Mouse (Mus musculus): Measurements from ENCODE around the gene Apc2. TPM values are rescaled to one million over a fixed set of nuclear protein-coding genes. Genes with fewer than 3 reads are reported as not detected.
"Not testable (repeated sequence)": the region's sequence is repeated elsewhere in the genome, so short reads cannot be mapped to it uniquely, and the experiment has no call there.

Apc2 gene
- 0.62 and 0.96 TPM in 2 replicates for polyA plus RNA-seq (2014; fragmentation: Nextera tagmentation; extraction: Ambion mirVana)

- peak; percentile 73 for TF ChIP-seq CTCF (IDR thresholded peaks at IDR 0.05; ENCODE audit: low read depth)
- Histone ChIP-seq H3K4me2 (peak within 1 kb of the TSS; percentile 53), H3K4me3 (ENCODE audit: low read depth, low read length) (peak within 1 kb of the TSS; percentile 17), H3K9ac (peak within 1 kb of the TSS; percentile 19; the same call in 1 of the 2 replicates), H3K4me1 (ENCODE audit: insufficient read depth) (no peaks in the 10 kb centered on the region), H3K27me3 (ENCODE audit: insufficient read depth, low read length) (peaks cover 42% of the 10 kb centered on the region), H3K27ac (ENCODE audit: low read depth) (no peak within 1 kb of the TSS), H3K9me3 (ENCODE audit: low read depth, low read length) (no peaks in the 10 kb centered on the region), H3K36me3 (ENCODE audit: insufficient read depth) (peaks cover 25% of the 10 kb centered on the region)
- 1% methylated on average over 26 of the region's 26 CpGs for WGBS
- ATAC-seq (ENCODE audit: insufficient read depth) (peak; percentile 28), DNase-seq (peak; percentile 74)
These were observed at the start of gene Apc2 for GRCm38 (mm10) chr10:80295618-80296425. Apc2 (plus strand) TSS chr10:80295977.

GRCm38 (mm10) chr10:80247849-80248248 is 47.9 kb upstream of the Apc2 start:
- Histone ChIP-seq H3K4me2 (peak overlapping the region; percentile 90), H3K36me3 (ENCODE audit: insufficient read depth) (peaks cover 19% of the 10 kb centered on the region), H3K4me3 (ENCODE audit: low read depth, low read length) (no peak overlapping the region), H3K9ac (no peak overlapping the region), H3K27ac (ENCODE audit: low read depth) (no peak overlapping the region), H3K9me3 (ENCODE audit: low read depth, low read length) (no peaks in the 10 kb centered on the region), H3K27me3 (ENCODE audit: insufficient read depth, low read length) (no peaks in the 10 kb centered on the region), H3K4me1 (ENCODE audit: insufficient read depth) (peaks cover 3% of the 10 kb centered on the region; the same call in 1 of the 2 replicates)
- WGBS: 44% methylated on average over 6 of the region's 6 CpGs
- peak; percentile 55 for TF ChIP-seq CTCF (IDR thresholded peaks at IDR 0.05; ENCODE audit: low read depth)
- ATAC-seq (ENCODE audit: insufficient read depth) (no peak), DNase-seq (peak; percentile 68)

GRCm38 (mm10) chr10:80248437-80248836 is 47.3 kb upstream of the Apc2 start:
- Histone ChIP-seq H3K4me3 (ENCODE audit: low read depth, low read length) (peak overlapping the region; percentile 66), H3K4me2 (peak overlapping the region; percentile 90), H3K36me3 (ENCODE audit: insufficient read depth) (peaks cover 16% of the 10 kb centered on the region)
- not testable (repeated sequence) for DNase-seq; H3K27ac ChIP-seq (ENCODE audit: low read depth); H3K9me3 ChIP-seq (ENCODE audit: low read depth, low read length); ATAC-seq (ENCODE audit: insufficient read depth); H3K27me3 ChIP-seq (ENCODE audit: insufficient read depth, low read length); H3K4me1 ChIP-seq (ENCODE audit: insufficient read depth); H3K9ac ChIP-seq
- 35% methylated on average over 3 of the region's 3 CpGs for WGBS

DNA sequence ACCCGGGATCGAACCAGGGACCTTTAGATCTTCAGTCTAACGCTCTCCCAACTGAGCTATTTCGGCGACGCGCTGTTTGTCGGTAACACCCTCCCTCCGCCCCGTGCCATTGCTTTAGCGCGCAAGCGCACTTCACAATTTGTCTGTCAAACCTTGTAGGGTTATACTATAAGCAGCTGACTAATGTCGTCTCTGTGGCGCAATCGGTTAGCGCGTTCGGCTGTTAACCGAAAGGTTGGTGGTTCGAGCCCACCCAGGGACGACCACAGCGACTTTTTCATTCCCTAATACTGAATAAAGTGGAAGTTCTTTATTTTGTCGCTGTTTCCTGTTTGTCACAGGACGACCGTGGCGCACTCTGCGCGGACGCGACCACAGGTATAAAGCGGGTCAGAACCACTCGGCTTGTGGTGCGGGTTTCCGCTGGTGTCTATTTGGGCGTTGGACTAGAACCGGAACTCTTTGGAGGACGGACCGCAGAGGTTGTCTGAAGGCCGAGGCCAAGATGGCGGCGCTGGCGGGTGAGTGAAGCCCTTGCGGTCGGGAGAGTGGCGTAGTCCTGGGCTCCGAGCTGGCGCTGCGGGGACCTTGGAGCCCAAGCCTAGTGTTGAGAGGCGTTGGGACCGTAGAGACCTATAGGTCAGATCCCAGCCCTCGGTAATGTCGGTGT is 46.7 kb upstream of the Apc2 start, which contains the start of gene Ndufs7:
Gene Ndufs7 (plus strand): TSS at position 151 of the 670 bp plus-strand sequence.
- no peaks in the 10 kb centered on the region for H3K9me3 ChIP-seq (ENCODE audit: low read depth, low read length)
- peak within 1 kb of the TSS; percentile 80 for H3K9ac ChIP-seq
- no peak for TF ChIP-seq CTCF (IDR thresholded peaks at IDR 0.05; ENCODE audit: low read depth)
- peaks cover 3% of the 10 kb centered on the region; the same call in 1 of the 2 replicates for H3K4me1 ChIP-seq (ENCODE audit: insufficient read depth)
- peak; percentile 92 for ATAC-seq (ENCODE audit: insufficient read depth)
- peak; percentile 98 for DNase-seq
- no peaks in the 10 kb centered on the region for H3K27me3 ChIP-seq (ENCODE audit: insufficient read depth, low read length)
- H3K27ac ChIP-seq (ENCODE audit: low read depth): peak within 1 kb of the TSS; percentile 75
- H3K4me3 ChIP-seq (ENCODE audit: low read depth, low read length): peak within 1 kb of the TSS; percentile 66
- H3K4me2 ChIP-seq: peak within 1 kb of the TSS; percentile 90
- H3K36me3 ChIP-seq (ENCODE audit: insufficient read depth): peaks cover 15% of the 10 kb centered on the region
- WGBS: under 1% methylated on average over 53 of the region's 53 CpGs

DNA sequence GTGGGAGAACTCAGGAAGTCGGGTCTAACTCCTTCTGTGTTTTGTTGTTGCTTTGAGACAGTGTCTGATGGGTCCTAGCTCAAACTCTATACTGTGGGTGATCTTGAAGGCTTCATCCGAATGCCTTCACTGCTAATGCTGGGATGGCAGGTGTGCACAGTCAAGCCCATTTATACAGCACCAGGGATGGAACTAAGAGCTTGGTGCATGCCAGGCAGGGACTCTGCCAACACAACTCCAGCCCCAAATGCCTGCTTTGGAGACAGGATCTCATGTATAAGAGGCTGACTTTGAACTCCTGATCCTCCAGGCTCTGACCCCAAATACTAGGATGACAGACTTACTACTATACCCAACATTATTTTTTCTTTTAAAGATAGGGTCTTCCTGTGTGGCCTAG is 45.7 kb upstream of the Apc2 start:
- H3K36me3 ChIP-seq (ENCODE audit: insufficient read depth): peaks cover 18% of the 10 kb centered on the region
- ATAC-seq (ENCODE audit: insufficient read depth): no peak
- peak overlapping the region; percentile 75; the same call in 1 of the 2 replicates for H3K27ac ChIP-seq (ENCODE audit: low read depth)
- H3K4me3 ChIP-seq (ENCODE audit: low read depth, low read length): peak overlapping the region; percentile 66
- H3K27me3 ChIP-seq (ENCODE audit: insufficient read depth, low read length): no peaks in the 10 kb centered on the region
- DNase-seq: no peak
- H3K4me1 ChIP-seq (ENCODE audit: insufficient read depth): peaks cover 3% of the 10 kb centered on the region; the same call in 1 of the 2 replicates
- WGBS: 33% methylated on average over 2 of the region's 2 CpGs
- peak overlapping the region; percentile 80 for H3K9ac ChIP-seq
- TF ChIP-seq CTCF (IDR thresholded peaks at IDR 0.05; ENCODE audit: low read depth): no peak
- peak overlapping the region; percentile 90 for H3K4me2 ChIP-seq
- no peaks in the 10 kb centered on the region for H3K9me3 ChIP-seq (ENCODE audit: low read depth, low read length)

DNA sequence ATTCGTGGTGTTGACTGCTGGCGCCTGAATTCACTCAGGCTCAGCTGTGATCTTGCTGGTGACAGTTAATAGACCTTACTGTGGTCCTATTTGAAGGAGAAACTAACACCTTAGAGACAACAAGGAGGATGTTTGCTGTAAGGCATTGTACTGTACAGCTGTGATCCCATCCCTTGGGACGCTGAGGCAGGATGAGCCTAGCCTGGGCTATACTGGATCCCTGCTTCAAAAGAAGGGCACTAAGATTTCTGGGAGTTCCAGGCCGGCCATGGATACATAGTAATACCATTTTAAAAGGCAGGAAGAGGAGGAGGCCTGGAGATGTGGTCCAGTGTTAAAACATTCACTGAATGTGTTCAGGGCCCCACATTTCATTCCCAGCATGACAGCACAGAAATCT is 45.2 kb upstream of the Apc2 start:
- Histone ChIP-seq H3K4me1 (ENCODE audit: insufficient read depth) (peaks cover 3% of the 10 kb centered on the region; the same call in 1 of the 2 replicates), H3K27ac (ENCODE audit: low read depth) (no peak overlapping the region), H3K9me3 (ENCODE audit: low read depth, low read length) (no peaks in the 10 kb centered on the region), H3K27me3 (ENCODE audit: insufficient read depth, low read length) (no peaks in the 10 kb centered on the region), H3K4me2 (peak overlapping the region; percentile 90), H3K4me3 (ENCODE audit: low read depth, low read length) (no peak overlapping the region), H3K36me3 (ENCODE audit: insufficient read depth) (peaks cover 23% of the 10 kb centered on the region), H3K9ac (no peak overlapping the region; the same call in 1 of the 2 replicates)
- TF ChIP-seq CTCF (IDR thresholded peaks at IDR 0.05; ENCODE audit: low read depth): no peak
- ATAC-seq (ENCODE audit: insufficient read depth): no peak
- no peak for DNase-seq
- 84% methylated on average over 4 of the region's 4 CpGs for WGBS

DNA sequence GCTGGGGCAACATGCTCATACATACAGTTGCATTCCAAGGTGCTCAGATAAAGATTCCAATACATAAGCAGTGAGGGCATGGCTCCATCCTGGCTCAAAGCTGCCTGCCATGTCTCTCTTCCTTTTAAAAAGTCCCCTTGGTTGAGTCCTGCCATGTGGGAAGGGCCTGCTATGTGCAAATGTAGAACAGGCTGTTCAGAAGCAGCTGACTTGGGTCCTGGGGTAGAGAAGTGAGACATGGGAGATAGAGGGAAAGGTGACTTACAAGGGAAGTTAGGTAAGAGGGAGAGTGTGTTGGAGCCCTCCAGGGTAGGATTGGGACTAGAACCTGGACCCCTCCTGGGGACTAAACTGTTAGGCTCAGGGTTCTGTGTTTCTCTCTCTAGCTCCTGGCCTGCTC is 43.8 kb upstream of the Apc2 start:
- H3K4me2 ChIP-seq: no peak overlapping the region
- TF ChIP-seq CTCF (IDR thresholded peaks at IDR 0.05; ENCODE audit: low read depth): no peak
- no peaks in the 10 kb centered on the region for H3K9me3 ChIP-seq (ENCODE audit: low read depth, low read length)
- peaks cover 38% of the 10 kb centered on the region for H3K36me3 ChIP-seq (ENCODE audit: insufficient read depth)
- H3K4me1 ChIP-seq (ENCODE audit: insufficient read depth): peaks cover 3% of the 10 kb centered on the region; the same call in 1 of the 2 replicates
- H3K9ac ChIP-seq: no peak overlapping the region
- DNase-seq (no peak), ATAC-seq (ENCODE audit: insufficient read depth) (no peak)
- H3K4me3 ChIP-seq (ENCODE audit: low read depth, low read length): no peak overlapping the region
- H3K27ac ChIP-seq (ENCODE audit: low read depth): no peak overlapping the region
- H3K27me3 ChIP-seq (ENCODE audit: insufficient read depth, low read length): no peaks in the 10 kb centered on the region

Data from lung, embryonic 14.5 days (tissue).